Mouse (Mus musculus) spleen, adult 18-20 months (tissue): Measurements from ENCODE around the gene Pygl.
"Not testable (repeated sequence)": the region's sequence is repeated elsewhere in the genome, so short reads cannot be mapped to it uniquely, and the experiment has no call there.

Experiments
- DNase-seq, 2 experiments: peaks; one replicate each; pipeline ENCODE4 v3.0.0; 2022; ENCODE audit warnings: mixed read lengths in 2 of 2

Pygl gene

GRCm38 (mm10) chr12:70148631-70149265 lies 82.5 kb downstream of the Pygl start:
- DNase-seq: no peak

DNA sequence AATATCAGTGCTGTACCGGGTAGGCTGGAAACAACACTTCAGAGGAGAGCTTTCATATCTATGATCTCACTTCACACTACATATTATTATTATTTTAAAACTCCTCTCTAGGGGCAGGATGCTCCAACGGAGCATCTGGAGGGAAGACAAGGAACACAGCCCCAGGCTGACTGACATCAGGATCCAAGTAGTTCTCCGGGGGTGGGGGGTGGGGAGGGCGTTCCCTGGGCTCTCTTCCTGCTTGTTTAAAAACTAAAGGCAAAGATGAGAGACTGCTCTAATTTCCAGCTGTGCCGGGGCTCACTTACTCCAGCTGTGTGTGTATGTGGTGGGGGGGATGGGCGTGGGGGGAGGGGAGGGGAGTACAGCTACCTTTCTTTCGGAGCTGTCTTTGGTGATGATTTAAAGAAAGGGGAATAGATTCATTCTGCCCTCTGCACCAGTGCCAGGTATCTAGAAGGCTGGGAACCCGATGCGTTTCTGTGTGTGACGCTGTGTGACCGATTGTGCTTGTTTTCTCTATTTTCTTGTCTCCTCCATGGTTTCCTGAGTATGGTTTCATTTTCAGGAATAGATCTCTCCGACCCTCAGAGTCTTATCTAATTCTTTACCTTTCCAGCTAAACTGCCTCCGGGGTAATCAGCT lies 83.2 kb downstream of the Pygl start:
- DNase-seq: no peak

DNA sequence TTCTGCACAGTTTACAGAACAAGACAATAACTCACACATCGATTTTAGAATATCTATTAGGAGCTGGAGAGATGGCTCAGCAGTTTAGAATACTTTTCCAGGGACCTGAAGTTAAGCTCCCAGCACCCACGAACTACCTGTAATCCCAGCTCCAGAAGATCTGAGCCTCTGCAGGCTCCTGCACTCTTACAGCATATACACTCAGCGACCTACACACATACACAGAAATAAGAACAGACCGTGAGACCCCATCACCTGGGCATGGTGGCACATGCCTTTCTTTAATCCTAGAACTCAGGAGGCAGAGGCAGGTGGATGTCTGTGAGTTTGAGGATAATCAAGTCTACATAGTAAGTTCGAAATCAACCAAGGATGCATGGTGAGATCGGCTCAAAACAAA lies 85.7 kb downstream of the Pygl start:
- DNase-seq: no peak

GRCm38 (mm10) chr12:70144637-70145448 lies 86.4 kb downstream of the Pygl start:
- peak in 1 of 2 experiments; percentile 62 for DNase-seq

DNA sequence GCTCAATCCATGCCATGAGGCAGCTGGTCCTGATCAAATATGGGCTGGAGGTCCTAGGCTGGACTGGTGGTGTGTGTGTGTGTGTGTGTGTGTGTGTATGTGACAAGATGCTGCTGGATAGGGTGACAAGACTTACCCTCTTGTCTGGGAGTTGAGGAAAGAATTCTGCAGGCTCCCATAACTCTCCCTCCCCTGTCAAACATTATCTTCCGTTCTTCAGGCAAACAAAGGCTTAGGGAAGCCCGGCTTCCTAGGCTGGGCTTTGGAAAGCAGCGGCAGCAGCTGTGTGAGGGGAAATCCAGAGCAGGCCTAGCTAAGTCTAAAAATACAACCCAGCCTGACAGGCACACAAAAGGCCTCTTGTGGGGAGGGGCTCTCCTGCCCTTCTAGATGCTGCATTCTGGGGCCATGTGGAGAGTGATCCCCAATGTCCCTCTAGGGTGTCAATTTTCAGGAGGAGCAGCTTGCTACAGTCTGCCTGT lies 87.1 kb downstream of the Pygl start:
- not testable (repeated sequence) for DNase-seq

- DNase-seq: no peak
These were observed 90.2 kb downstream of the Pygl start for GRCm38 (mm10) chr12:70140993-70141576.
